Mouse (Mus musculus): Measurements from ENCODE around the gene Nptn. TPM values are rescaled to one million over a fixed set of nuclear protein-coding genes. Genes with fewer than 3 reads are reported as not detected.

Nptn gene
- polyA plus RNA-seq, 1 experiment from 2014 or later: 122 TPM

DNA sequence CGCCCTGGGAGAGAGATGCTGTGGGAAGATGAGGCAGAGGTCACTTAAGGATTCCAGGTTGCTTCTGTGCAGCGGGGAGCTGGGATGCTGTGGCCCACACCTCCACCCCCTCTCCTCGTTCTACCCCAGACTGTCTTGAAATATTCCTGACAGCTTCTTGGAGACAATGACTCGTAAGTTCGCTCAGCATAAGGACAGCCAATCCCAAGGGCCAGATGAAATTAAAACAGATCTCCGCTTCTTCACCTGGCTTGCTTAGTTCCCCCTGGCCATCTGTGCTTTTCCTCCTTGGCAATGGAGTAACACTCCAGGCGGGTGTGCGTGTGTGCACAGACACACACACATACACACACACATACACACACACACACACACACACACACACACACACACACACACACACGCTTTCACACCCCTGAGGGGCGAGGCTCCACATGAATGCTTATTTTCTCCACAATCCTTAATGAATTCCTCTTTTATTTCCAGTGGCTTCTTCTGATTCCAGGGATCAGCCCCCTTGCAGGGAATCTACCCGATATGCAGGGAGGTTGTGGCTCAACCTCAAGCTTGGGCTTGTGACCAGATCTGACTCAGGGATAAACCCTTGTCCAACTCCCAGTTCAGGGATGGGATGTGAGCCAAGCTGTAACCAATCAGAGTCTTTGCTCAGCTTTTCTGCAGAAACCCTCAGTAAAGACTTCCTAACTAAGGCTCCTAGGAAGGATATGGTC is 35.2 kb upstream of the Nptn start:
- Histone ChIP-seq H3K27me3 (replicated peaks; ENCODE audit: control insufficient read depth, insufficient read depth, low read length) (no peaks in the 10 kb centered on the region), H3K9me3 (ENCODE audit: control insufficient read depth, low read length) (no peaks in the 10 kb centered on the region), H3K36me3 (ENCODE audit: control insufficient read depth, insufficient read depth, low read length) (no peaks in the 10 kb centered on the region), H3K4me3 (ENCODE audit: low read length) (no peak overlapping the region), H3K27ac (ENCODE audit: low read length) (no peak overlapping the region), H3K9ac (ENCODE audit: low read depth, low read length) (no peak overlapping the region), H3K4me1 (ENCODE audit: control insufficient read depth, insufficient read depth, low read length) (peaks cover 4% of the 10 kb centered on the region), H3K4me2 (ENCODE audit: low read depth, low read length) (no peak overlapping the region)
- no peak for ATAC-seq
- 81% methylated on average over 11 of the region's 11 CpGs for WGBS

DNA sequence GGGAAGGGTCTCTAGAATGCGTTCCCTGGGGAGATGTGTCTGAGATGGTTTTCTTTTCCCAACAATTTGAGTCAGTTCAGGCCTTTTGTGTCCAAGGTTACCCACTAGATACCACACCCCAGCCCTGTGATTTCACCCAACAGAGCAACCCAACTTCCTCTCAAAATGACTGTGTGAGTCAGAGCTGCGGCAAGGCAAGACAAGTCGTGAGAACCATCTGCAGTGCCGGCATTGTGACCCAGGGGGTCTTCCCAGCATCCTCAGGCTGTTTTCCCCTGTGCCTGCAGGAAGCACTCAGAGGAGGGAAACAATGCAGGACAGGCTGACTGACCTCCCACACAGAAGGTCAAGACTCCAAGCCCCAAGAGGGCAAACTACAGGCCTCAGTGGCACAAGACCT is 33.1 kb upstream of the Nptn start:
- no peaks in the 10 kb centered on the region for H3K36me3 ChIP-seq (ENCODE audit: control insufficient read depth, insufficient read depth, low read length)
- H3K9ac ChIP-seq (ENCODE audit: low read depth, low read length): no peak overlapping the region
- no peak overlapping the region for H3K4me3 ChIP-seq (ENCODE audit: low read length)
- WGBS: 57% methylated on average over 4 of the region's 4 CpGs
- no peaks in the 10 kb centered on the region for H3K4me1 ChIP-seq (ENCODE audit: control insufficient read depth, insufficient read depth, low read length)
- no peak overlapping the region for H3K4me2 ChIP-seq (ENCODE audit: low read depth, low read length)
- no peak overlapping the region for H3K27ac ChIP-seq (ENCODE audit: low read length)
- H3K27me3 ChIP-seq (replicated peaks; ENCODE audit: control insufficient read depth, insufficient read depth, low read length): no peaks in the 10 kb centered on the region
- ATAC-seq: no peak
- no peaks in the 10 kb centered on the region for H3K9me3 ChIP-seq (ENCODE audit: control insufficient read depth, low read length)

DNA sequence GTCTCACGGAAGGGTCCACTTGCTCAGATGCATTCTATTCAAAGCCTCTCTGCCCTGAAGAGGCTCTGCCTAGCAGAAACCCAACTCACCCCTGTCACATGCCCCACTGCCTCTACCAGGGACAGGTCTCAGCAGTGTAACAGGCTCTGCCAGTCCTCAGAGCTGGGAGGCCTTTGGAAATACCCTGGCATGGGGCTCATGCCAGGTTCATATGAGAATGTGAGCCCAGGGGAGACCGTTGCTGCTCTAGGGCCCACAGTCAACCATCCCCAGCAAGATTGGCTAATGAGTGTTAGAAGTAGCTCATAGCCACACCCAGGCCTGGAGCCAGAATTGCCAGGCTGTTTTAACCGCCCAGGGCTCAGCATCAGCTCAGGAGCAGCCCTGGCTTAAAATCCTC is 32.3 kb upstream of the Nptn start:
- no peaks in the 10 kb centered on the region for H3K9me3 ChIP-seq (ENCODE audit: control insufficient read depth, low read length)
- H3K27ac ChIP-seq (ENCODE audit: low read length): no peak overlapping the region
- 81% methylated on average over 3 of the region's 3 CpGs for WGBS
- peaks cover 5% of the 10 kb centered on the region; the same call in 1 of the 2 replicates for H3K4me1 ChIP-seq (ENCODE audit: control insufficient read depth, insufficient read depth, low read length)
- no peaks in the 10 kb centered on the region for H3K36me3 ChIP-seq (ENCODE audit: control insufficient read depth, insufficient read depth, low read length)
- H3K9ac ChIP-seq (ENCODE audit: low read depth, low read length): no peak overlapping the region
- H3K4me2 ChIP-seq (ENCODE audit: low read depth, low read length): no peak overlapping the region
- no peak overlapping the region for H3K4me3 ChIP-seq (ENCODE audit: low read length)
- no peaks in the 10 kb centered on the region for H3K27me3 ChIP-seq (replicated peaks; ENCODE audit: control insufficient read depth, insufficient read depth, low read length)
- ATAC-seq: no peak

DNA sequence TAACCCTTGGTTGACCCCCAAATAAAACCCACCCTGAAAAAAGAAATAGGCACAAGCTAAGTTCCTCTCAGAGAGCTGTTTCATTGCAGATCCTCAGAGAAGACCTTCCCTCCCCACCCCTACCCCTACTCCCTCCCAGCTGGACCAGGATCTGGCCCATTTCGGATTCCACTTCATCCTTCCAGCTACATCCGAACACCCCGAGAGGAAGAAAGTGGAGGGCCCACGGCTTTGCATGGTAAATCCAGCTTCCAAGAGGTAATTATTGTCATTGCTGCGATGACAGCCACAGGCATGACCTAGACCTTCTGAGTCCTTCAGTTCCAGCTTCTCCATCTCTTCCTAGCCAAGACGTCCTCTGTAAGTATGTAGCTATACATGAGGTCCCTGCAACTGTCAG is 31.1 kb upstream of the Nptn start:
- Histone ChIP-seq H3K4me1 (ENCODE audit: control insufficient read depth, insufficient read depth, low read length) (peaks cover 5% of the 10 kb centered on the region; the same call in 1 of the 2 replicates), H3K9me3 (ENCODE audit: control insufficient read depth, low read length) (no peaks in the 10 kb centered on the region), H3K27me3 (replicated peaks; ENCODE audit: control insufficient read depth, insufficient read depth, low read length) (no peaks in the 10 kb centered on the region), H3K4me3 (ENCODE audit: low read length) (no peak overlapping the region), H3K27ac (ENCODE audit: low read length) (no peak overlapping the region), H3K4me2 (ENCODE audit: low read depth, low read length) (no peak overlapping the region), H3K9ac (ENCODE audit: low read depth, low read length) (no peak overlapping the region), H3K36me3 (ENCODE audit: control insufficient read depth, insufficient read depth, low read length) (no peaks in the 10 kb centered on the region)
- WGBS: 89% methylated on average over 6 of the region's 6 CpGs
- ATAC-seq: no peak

DNA sequence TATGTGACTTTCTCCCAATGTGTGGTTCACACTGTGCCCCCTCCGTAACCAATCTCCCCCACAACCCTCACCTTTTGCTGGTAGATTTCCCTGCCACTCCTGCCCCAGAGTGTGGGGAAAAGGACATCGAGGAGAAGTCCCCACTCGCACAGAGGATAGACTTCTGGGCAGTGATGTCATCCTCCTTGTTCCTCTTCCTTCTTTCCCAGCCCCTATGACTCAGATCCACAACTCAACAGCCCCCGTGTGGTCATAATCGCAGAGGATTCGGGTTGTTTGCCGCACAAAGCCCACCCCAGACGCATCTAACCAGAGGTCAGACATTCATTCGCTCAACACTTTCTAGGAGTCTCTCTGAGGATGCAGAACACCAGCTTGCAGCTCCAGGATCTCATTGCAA is 30.0 kb upstream of the Nptn start:
- WGBS: 70% methylated on average over 9 of the region's 9 CpGs
- H3K9ac ChIP-seq (ENCODE audit: low read depth, low read length): no peak overlapping the region
- H3K4me3 ChIP-seq (ENCODE audit: low read length): no peak overlapping the region
- no peaks in the 10 kb centered on the region for H3K36me3 ChIP-seq (ENCODE audit: control insufficient read depth, insufficient read depth, low read length)
- H3K4me1 ChIP-seq (ENCODE audit: control insufficient read depth, insufficient read depth, low read length): peaks cover 10% of the 10 kb centered on the region; the same call in 1 of the 2 replicates
- ATAC-seq: no peak
- H3K9me3 ChIP-seq (ENCODE audit: control insufficient read depth, low read length): no peaks in the 10 kb centered on the region
- no peak overlapping the region for H3K4me2 ChIP-seq (ENCODE audit: low read depth, low read length)
- H3K27ac ChIP-seq (ENCODE audit: low read length): no peak overlapping the region
- H3K27me3 ChIP-seq (replicated peaks; ENCODE audit: control insufficient read depth, insufficient read depth, low read length): no peaks in the 10 kb centered on the region

DNA sequence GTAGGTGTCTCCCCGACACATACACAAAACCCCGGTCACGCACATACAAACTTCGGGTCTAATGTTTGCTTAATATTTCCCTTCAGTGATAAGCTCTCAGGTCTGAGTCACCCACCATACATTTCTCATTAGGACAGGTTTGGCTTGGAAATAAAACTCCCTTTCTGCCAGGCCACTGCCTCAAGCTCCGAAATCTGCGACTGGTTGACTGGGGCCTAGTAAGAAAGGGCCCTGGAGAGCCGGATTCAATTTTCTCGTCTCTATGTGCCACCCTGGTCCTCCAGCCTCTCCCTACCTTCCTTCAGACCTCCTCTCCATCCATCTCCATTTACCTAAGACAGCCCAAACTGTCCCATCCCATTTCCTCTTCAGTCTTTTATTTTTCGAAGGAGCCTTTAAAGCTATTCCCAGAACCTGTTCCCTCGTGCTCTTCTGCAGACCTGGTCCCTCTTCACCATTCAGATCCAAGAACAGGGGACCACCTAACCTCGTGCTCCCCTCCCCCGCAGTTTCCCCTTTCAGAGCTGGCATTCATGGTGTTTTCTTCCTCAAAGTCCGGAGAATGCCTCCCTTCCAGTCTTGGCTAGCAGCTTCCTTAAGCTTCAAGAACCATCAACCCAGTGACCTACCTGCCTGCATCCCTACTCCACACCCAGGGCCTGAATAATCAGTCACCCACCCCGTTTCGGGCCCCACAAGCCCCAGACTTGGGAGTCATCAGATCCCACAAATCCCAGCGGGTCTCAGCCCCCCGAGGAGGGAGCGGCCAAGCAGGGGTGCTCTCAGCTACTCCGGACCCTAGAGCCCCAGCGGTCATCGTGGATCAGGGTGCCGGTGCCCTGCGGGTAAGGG is 27.8 kb upstream of the Nptn start:
- peak overlapping the region; percentile 77 for H3K4me3 ChIP-seq (ENCODE audit: low read length)
- no peaks in the 10 kb centered on the region for H3K9me3 ChIP-seq (ENCODE audit: control insufficient read depth, low read length)
- WGBS: 9% methylated on average over 23 of the region's 23 CpGs
- H3K27me3 ChIP-seq (replicated peaks; ENCODE audit: control insufficient read depth, insufficient read depth, low read length): no peaks in the 10 kb centered on the region
- H3K9ac ChIP-seq (ENCODE audit: low read depth, low read length): peak overlapping the region; percentile 92
- peak overlapping the region; percentile 86 for H3K27ac ChIP-seq (ENCODE audit: low read length)
- ATAC-seq: no peak; the same call in none of the 2 replicates
- H3K4me1 ChIP-seq (ENCODE audit: control insufficient read depth, insufficient read depth, low read length): peaks cover 15% of the 10 kb centered on the region
- H3K4me2 ChIP-seq (ENCODE audit: low read depth, low read length): peak overlapping the region; percentile 90
- H3K36me3 ChIP-seq (ENCODE audit: control insufficient read depth, insufficient read depth, low read length): no peaks in the 10 kb centered on the region

DNA sequence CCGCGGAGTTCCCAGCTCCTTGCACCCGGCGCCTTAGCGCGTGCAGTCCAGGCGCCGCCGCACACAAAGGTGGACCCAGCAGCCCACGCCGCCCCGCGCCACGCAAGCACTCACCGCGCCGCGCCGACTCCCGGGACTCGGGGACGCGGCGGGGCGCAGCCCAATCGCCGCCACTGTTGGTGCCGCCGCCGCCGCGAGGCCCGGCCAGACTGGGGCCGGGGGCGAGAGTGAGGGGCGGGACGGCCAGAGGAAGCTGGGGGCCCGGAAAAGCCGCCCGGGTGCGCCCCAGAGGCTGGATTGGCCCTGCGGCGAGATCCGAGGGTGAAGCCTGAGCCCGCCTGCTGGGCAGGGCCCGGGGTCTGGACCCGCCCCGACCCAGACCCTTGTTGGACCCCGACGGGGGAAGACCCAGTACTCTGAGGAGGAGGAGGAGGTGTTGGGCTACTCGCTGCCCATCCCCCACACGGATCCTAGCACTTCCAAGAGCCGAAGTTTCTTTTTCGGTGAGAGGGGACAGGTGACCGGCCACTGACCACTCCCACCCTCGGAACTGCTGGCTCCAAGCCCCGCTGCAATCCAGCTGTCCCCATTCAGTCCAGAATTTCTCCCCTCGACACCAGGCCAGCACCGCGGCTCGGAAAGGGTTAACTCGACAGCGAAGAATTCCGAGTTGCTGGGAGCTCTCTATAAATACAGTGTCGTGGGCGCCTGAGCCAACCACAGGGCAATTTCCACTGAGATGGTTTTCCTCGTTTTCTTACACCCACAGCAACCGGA is 26.9 kb upstream of the Nptn start, which contains the start of gene Cd276:
Gene Cd276 (minus strand): TSS at position 530 of the 777 bp plus-strand sequence.
- peak within 1 kb of the TSS; percentile 77 for H3K4me3 ChIP-seq (ENCODE audit: low read length)
- under 1% methylated on average over 65 of the region's 68 CpGs for WGBS
- H3K36me3 ChIP-seq (ENCODE audit: control insufficient read depth, insufficient read depth, low read length): no peaks in the 10 kb centered on the region
- no peaks in the 10 kb centered on the region for H3K9me3 ChIP-seq (ENCODE audit: control insufficient read depth, low read length)
- H3K4me2 ChIP-seq (ENCODE audit: low read depth, low read length): peak within 1 kb of the TSS; percentile 90
- peak; percentile 59 for ATAC-seq
- H3K27me3 ChIP-seq (replicated peaks; ENCODE audit: control insufficient read depth, insufficient read depth, low read length): no peaks in the 10 kb centered on the region
- peaks cover 15% of the 10 kb centered on the region for H3K4me1 ChIP-seq (ENCODE audit: control insufficient read depth, insufficient read depth, low read length)
- peak within 1 kb of the TSS; percentile 86 for H3K27ac ChIP-seq (ENCODE audit: low read length)
- H3K9ac ChIP-seq (ENCODE audit: low read depth, low read length): peak within 1 kb of the TSS; percentile 92

DNA sequence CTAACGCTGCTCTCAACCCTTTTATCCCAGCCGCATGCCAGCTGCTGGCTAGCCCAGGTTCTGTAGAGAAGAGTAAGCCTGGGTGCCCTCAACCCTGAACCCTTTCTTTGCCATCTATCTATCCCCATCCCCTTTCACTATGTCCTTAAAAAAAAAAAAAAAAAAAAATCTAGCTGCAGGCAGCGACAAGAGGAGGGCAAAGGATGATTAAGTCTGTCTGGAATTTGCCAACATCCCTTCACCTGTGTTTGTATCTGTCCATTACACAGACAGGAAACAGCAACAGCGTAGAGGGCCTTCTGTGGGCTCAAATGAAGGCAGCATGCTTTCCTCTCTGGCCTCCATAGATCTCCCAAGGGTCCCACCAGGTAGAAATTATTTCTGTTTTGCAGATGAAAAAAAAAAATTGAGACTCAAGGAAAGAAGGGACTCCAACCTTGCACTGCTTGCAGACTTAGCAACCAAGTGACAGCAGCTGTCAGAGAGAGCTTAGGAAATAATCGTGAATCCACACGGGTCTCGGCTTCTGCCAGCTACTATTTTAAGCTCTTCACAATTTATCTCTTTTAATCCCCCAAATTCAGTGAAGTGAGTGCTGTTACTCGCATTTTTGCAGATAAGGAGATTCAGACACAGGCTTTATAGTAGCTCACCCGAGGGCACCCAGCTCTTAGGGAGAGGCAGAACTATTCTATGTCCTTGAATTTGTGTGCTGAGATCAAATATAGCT is 26.2 kb upstream of the Nptn start:
- no peak for ATAC-seq
- no peaks in the 10 kb centered on the region for H3K9me3 ChIP-seq (ENCODE audit: control insufficient read depth, low read length)
- H3K4me1 ChIP-seq (ENCODE audit: control insufficient read depth, insufficient read depth, low read length): peaks cover 15% of the 10 kb centered on the region
- peak overlapping the region; percentile 86 for H3K27ac ChIP-seq (ENCODE audit: low read length)
- H3K27me3 ChIP-seq (replicated peaks; ENCODE audit: control insufficient read depth, insufficient read depth, low read length): no peaks in the 10 kb centered on the region
- H3K4me2 ChIP-seq (ENCODE audit: low read depth, low read length): peak overlapping the region; percentile 90
- no peaks in the 10 kb centered on the region for H3K36me3 ChIP-seq (ENCODE audit: control insufficient read depth, insufficient read depth, low read length)
- WGBS: 22% methylated on average over 9 of the region's 9 CpGs
- H3K4me3 ChIP-seq (ENCODE audit: low read length): peak overlapping the region; percentile 77
- H3K9ac ChIP-seq (ENCODE audit: low read depth, low read length): peak overlapping the region; percentile 92
